In genomic region chr11:96996773-96997379, GRCm38 (mm10) we compare ENCODE assay signal across 7 mouse cellular contexts. TPM values are rescaled to one million over a fixed set of nuclear protein-coding genes. Genes with fewer than 3 reads are reported as not detected.
DNase-seq lines count a peak whose midpoint lies in the region; ATAC-seq and TF ChIP-seq lines count a peak whose summit lies in the region.

No protein-coding gene starts in this region.

- H3K36me3 ChIP-seq in neural tube, embryonic 11.5 days (ENCODE audit: control insufficient read depth, insufficient read depth, low read length), result no peaks in the 10 kb centered on the region
- no peaks in the 10 kb centered on the region for H3K36me3 ChIP-seq in forebrain, embryonic 15.5 days
- H3K36me3 ChIP-seq in liver, embryonic 12.5 days, result no peaks in the 10 kb centered on the region
- no peaks in the 10 kb centered on the region for H3K36me3 ChIP-seq in stomach, postnatal 0 days (ENCODE audit: control insufficient read depth, insufficient read depth, low read length)

- peak overlapping the region; percentile 71 for H3K9ac ChIP-seq in neural tube, embryonic 11.5 days (ENCODE audit: low read length)
- H3K9ac ChIP-seq in forebrain, embryonic 15.5 days (replicated peaks), result peak overlapping the region; percentile 51
- peak overlapping the region; percentile 44; the same call in 1 of the 2 replicates for H3K9ac ChIP-seq in liver, embryonic 12.5 days
- H3K9ac ChIP-seq in stomach, postnatal 0 days (ENCODE audit: low read length), result peak overlapping the region; percentile 65

- no peaks in the 10 kb centered on the region for H3K9me3 ChIP-seq in neural tube, embryonic 11.5 days (ENCODE audit: control insufficient read depth, low read length)
- H3K9me3 ChIP-seq in forebrain, embryonic 15.5 days, result no peaks in the 10 kb centered on the region
- H3K9me3 ChIP-seq in liver, embryonic 12.5 days (replicated peaks), result no peaks in the 10 kb centered on the region
- H3K9me3 ChIP-seq in stomach, postnatal 0 days (ENCODE audit: control insufficient read depth, low read length), result no peaks in the 10 kb centered on the region

- no peak for TF ChIP-seq CTCF in stomach, postnatal 0 days (IDR thresholded peaks at IDR 0.05; ENCODE audit: low read depth)

- H3K4me3 ChIP-seq in neural tube, embryonic 11.5 days (ENCODE audit: low read depth, low read length), result peak overlapping the region; percentile 21
- H3K4me3 ChIP-seq in forebrain, embryonic 15.5 days, result peak overlapping the region; percentile 36
- peak overlapping the region; percentile 36 for H3K4me3 ChIP-seq in liver, embryonic 12.5 days
- peak overlapping the region; percentile 28; the same call in 1 of the 2 replicates for H3K4me3 ChIP-seq in stomach, postnatal 0 days (ENCODE audit: low read depth, low read length)

- peaks cover 21% of the 10 kb centered on the region for H3K4me1 ChIP-seq in neural tube, embryonic 11.5 days (ENCODE audit: control insufficient read depth, insufficient read depth, low read length)
- peaks cover 17% of the 10 kb centered on the region for H3K4me1 ChIP-seq in forebrain, embryonic 15.5 days
- peaks cover 34% of the 10 kb centered on the region for H3K4me1 ChIP-seq in liver, embryonic 12.5 days
- no peaks in the 10 kb centered on the region for H3K4me1 ChIP-seq in stomach, postnatal 0 days (replicated peaks; ENCODE audit: control insufficient read depth, insufficient read depth)

- ATAC-seq in neural tube, embryonic 11.5 days (ENCODE audit: insufficient read depth, low FRiP score, low TSS enrichment), result no peak
- ATAC-seq in forebrain, embryonic 15.5 days (replicated peaks), result 0 out of 2 replicates have a peak, but pooled peaks have one; percentile 37
- ATAC-seq in liver, embryonic 12.5 days, result no peak
- peak; percentile 11 for ATAC-seq in stomach, postnatal 0 days (ENCODE audit: low FRiP score, low TSS enrichment)

- no peak for TF ChIP-seq EP300 in stomach, postnatal 0 days (optimal IDR thresholded peaks at IDR 0.05)

- H3K27ac ChIP-seq in neural tube, embryonic 11.5 days (ENCODE audit: low read depth, low read length), result no peak overlapping the region
- H3K27ac ChIP-seq in forebrain, embryonic 15.5 days (replicated peaks), result peak overlapping the region; percentile 36; the same call in 1 of the 2 replicates
- H3K27ac ChIP-seq in liver, embryonic 12.5 days, result no peak overlapping the region
- H3K27ac ChIP-seq in stomach, postnatal 0 days (replicated peaks), result 0 out of 2 replicates have a peak overlapping the region, but pooled peaks have one; percentile 24

- peak; percentile 46 for DNase-seq in neural tube, embryonic 11.5 days (ENCODE audit: low spot score)
- DNase-seq in neural tube, embryonic 10.5 days (ENCODE audit: extremely low spot score, low spot score), result no peak
- no peak for DNase-seq in stomach, postnatal 0 days (ENCODE audit: low spot score)
- DNase-seq in adrenal gland, adult 2 months, result no peak
- no peak for DNase-seq in thymus, postnatal 36 days

- peak overlapping the region; percentile 63 for H3K4me2 ChIP-seq in neural tube, embryonic 11.5 days (ENCODE audit: low read depth)
- peak overlapping the region; percentile 64 for H3K4me2 ChIP-seq in forebrain, embryonic 15.5 days (replicated peaks)
- H3K4me2 ChIP-seq in liver, embryonic 12.5 days, result peak overlapping the region; percentile 55
- peak overlapping the region; percentile 57 for H3K4me2 ChIP-seq in stomach, postnatal 0 days (replicated peaks; ENCODE audit: low read depth)

- WGBS in neural tube, embryonic 11.5 days, result 10% methylated on average over 17 of the region's 17 CpGs
- 3% methylated on average over 17 of the region's 17 CpGs for WGBS in forebrain, embryonic 15.5 days
- WGBS in liver, embryonic 12.5 days (ENCODE audit: insufficient replicate concordance), result 21% methylated on average over 17 of the region's 17 CpGs
- WGBS in stomach, postnatal 0 days, result 28% methylated on average over 14 of the region's 17 CpGs

- 0 out of 2 replicates have a peak, but pooled peaks cover 3% of the 10 kb centered on the region for H3K27me3 ChIP-seq in neural tube, embryonic 11.5 days (ENCODE audit: control insufficient read depth, insufficient read depth, low read length)
- no peaks in the 10 kb centered on the region for H3K27me3 ChIP-seq in forebrain, embryonic 15.5 days
- H3K27me3 ChIP-seq in liver, embryonic 12.5 days (replicated peaks), result peaks cover 99% of the 10 kb centered on the region
- H3K27me3 ChIP-seq in stomach, postnatal 0 days (ENCODE audit: control insufficient read depth, insufficient read depth, low read length), result no peaks in the 10 kb centered on the region

RNA-seq across cellular contexts. Expression of gene Sp2, which starts 14.1 kb away (rescaled TPM):
- polyA plus RNA-seq in neural tube, embryonic 11.5 days (2014; fragmentation: Nextera tagmentation; extraction: Ambion mirVana), result 26.9 and 29.4 TPM in 2 replicates
- 14.9 and 16.1 TPM in 2 replicates for polyA plus RNA-seq in forebrain, embryonic 15.5 days (2015; fragmentation: Nextera tagmentation; extraction: Ambion mirVana)
- 15.5 and 18.5 TPM in 2 replicates for polyA plus RNA-seq in liver, embryonic 12.5 days (2016; fragmentation: Nextera tagmentation; extraction: Ambion mirVana)
- polyA plus RNA-seq in stomach, postnatal 0 days (2015; fragmentation: Nextera tagmentation; extraction: Ambion mirVana), result 5.8 and 7.1 TPM in 2 replicates
- total RNA-seq in adrenal gland, adult 2 months (2021), result 10 to 100 TPM; 15.4 to 18.6 TPM
- polyA plus RNA-seq in adrenal gland, adult 2 months (2012; rRNA removed), result 15.2 and 19.3 TPM in 2 replicates

RNA-seq across cellular contexts. Expression of gene Sp6, which starts 16.3 kb away (rescaled TPM):
- 0.09 and 0.20 TPM in 2 replicates for polyA plus RNA-seq in neural tube, embryonic 11.5 days (2014; fragmentation: Nextera tagmentation; extraction: Ambion mirVana)
- 0.10 and 0.43 TPM in 2 replicates for polyA plus RNA-seq in forebrain, embryonic 15.5 days (2015; fragmentation: Nextera tagmentation; extraction: Ambion mirVana)
- 0.15 and 0.19 TPM in 2 replicates for polyA plus RNA-seq in liver, embryonic 12.5 days (2016; fragmentation: Nextera tagmentation; extraction: Ambion mirVana)
- 21.2 and 22.0 TPM in 2 replicates for polyA plus RNA-seq in stomach, postnatal 0 days (2015; fragmentation: Nextera tagmentation; extraction: Ambion mirVana)
- total RNA-seq in adrenal gland, adult 2 months (2021), result under 1 TPM; 0.09 to 0.24 TPM
- 0.10 and 0.31 TPM in 2 replicates for polyA plus RNA-seq in adrenal gland, adult 2 months (2012; rRNA removed)

RNA-seq across cellular contexts. Expression of gene Scrn2, which starts 32.9 kb away (rescaled TPM):
- polyA plus RNA-seq in neural tube, embryonic 11.5 days (2014; fragmentation: Nextera tagmentation; extraction: Ambion mirVana), result 20.9 and 26.5 TPM in 2 replicates
- 16.0 and 17.2 TPM in 2 replicates for polyA plus RNA-seq in forebrain, embryonic 15.5 days (2015; fragmentation: Nextera tagmentation; extraction: Ambion mirVana)
- 9.8 and 11.0 TPM in 2 replicates for polyA plus RNA-seq in liver, embryonic 12.5 days (2016; fragmentation: Nextera tagmentation; extraction: Ambion mirVana)
- 11.8 and 12.5 TPM in 2 replicates for polyA plus RNA-seq in stomach, postnatal 0 days (2015; fragmentation: Nextera tagmentation; extraction: Ambion mirVana)
- 10 to 100 TPM; 13.3 to 25.0 TPM for total RNA-seq in adrenal gland, adult 2 months (2021)
- 27.6 and 28.6 TPM in 2 replicates for polyA plus RNA-seq in adrenal gland, adult 2 months (2012; rRNA removed)

RNA-seq across cellular contexts. Expression of gene Lrrc46, which starts 44.3 kb away (rescaled TPM):
- 2.7 and 3.1 TPM in 2 replicates for polyA plus RNA-seq in neural tube, embryonic 11.5 days (2014; fragmentation: Nextera tagmentation; extraction: Ambion mirVana)
- 2.9 and 4.6 TPM in 2 replicates for polyA plus RNA-seq in forebrain, embryonic 15.5 days (2015; fragmentation: Nextera tagmentation; extraction: Ambion mirVana)
- 0.35 and 0.48 TPM in 2 replicates for polyA plus RNA-seq in liver, embryonic 12.5 days (2016; fragmentation: Nextera tagmentation; extraction: Ambion mirVana)
- polyA plus RNA-seq in stomach, postnatal 0 days (2015; fragmentation: Nextera tagmentation; extraction: Ambion mirVana), result 0.36 and 0.45 TPM in 2 replicates
- total RNA-seq in adrenal gland, adult 2 months (2021), result 1 to 10 TPM in 1 of 2 experiments, under 1 TPM in 1; 0.98 to 1.1 TPM
- 0.47 and 0.50 TPM in 2 replicates for polyA plus RNA-seq in adrenal gland, adult 2 months (2012; rRNA removed)

RNA-seq across cellular contexts. Expression of gene Mrpl10, which starts 44.5 kb away (rescaled TPM):
- polyA plus RNA-seq in neural tube, embryonic 11.5 days (2014; fragmentation: Nextera tagmentation; extraction: Ambion mirVana), result 75.8 and 78.7 TPM in 2 replicates
- polyA plus RNA-seq in forebrain, embryonic 15.5 days (2015; fragmentation: Nextera tagmentation; extraction: Ambion mirVana), result 57.0 and 58.4 TPM in 2 replicates
- 56.7 TPM in 2 replicates for polyA plus RNA-seq in liver, embryonic 12.5 days (2016; fragmentation: Nextera tagmentation; extraction: Ambion mirVana)
- 56.3 and 60.8 TPM in 2 replicates for polyA plus RNA-seq in stomach, postnatal 0 days (2015; fragmentation: Nextera tagmentation; extraction: Ambion mirVana)
- 100 to 1,000 TPM; 130 to 154 TPM for total RNA-seq in adrenal gland, adult 2 months (2021)
- 197 and 276 TPM in 2 replicates for polyA plus RNA-seq in adrenal gland, adult 2 months (2012; rRNA removed)

Comparison
In these comparisons a context has a peak if more than half of its experiments do, and no peak if none do; other contexts are left out.
1. ATAC-seq: peak in forebrain, embryonic 15.5 days (single experiment) and stomach, postnatal 0 days (single experiment); none in neural tube, embryonic 11.5 days (single experiment) and liver, embryonic 12.5 days (single experiment).
2. H3K27ac ChIP-seq: peak in forebrain, embryonic 15.5 days (single experiment) and stomach, postnatal 0 days (single experiment); none in neural tube, embryonic 11.5 days (single experiment) and liver, embryonic 12.5 days (single experiment).
3. RNA of gene Sp6, which starts 16.3 kb away (polyA plus RNA-seq): 21.2 to 22.0 TPM in stomach, postnatal 0 days; 0.15 to 0.19 TPM in liver, embryonic 12.5 days, 0.10 to 0.43 TPM in forebrain, embryonic 15.5 days, 0.10 to 0.31 TPM in adrenal gland, adult 2 months and 0.09 to 0.20 TPM in neural tube, embryonic 11.5 days; every median in the first group is over 10 times any median in the second.
4. Peak in every context shown above with its lines, with median percentiles within 50 percentile points of each other: H3K4me2 ChIP-seq, H3K4me3 ChIP-seq and H3K9ac ChIP-seq.